Mouse (Mus musculus) spleen, postnatal 14 days (tissue): ENCODE measurements around the gene Robo4.

Experiments
- DNase-seq, 2 experiments: peaks; one replicate each; pipeline ENCODE4 v3.0.0; 2021 to 2022; ENCODE audit warnings: low spot score in 2 of 2

The Robo4 gene

GRCm38 (mm10) chr9:37401802-37402201 is at the start of gene Robo4:
Gene Robo4 (plus strand): TSS chr9:37401897.
- no peak for DNase-seq

- no peak for DNase-seq
Observed at GRCm38 (mm10) chr9:37354485-37354884, 47.2 kb upstream of the Robo4 start.

- DNase-seq: no peak
Observed at GRCm38 (mm10) chr9:37358713-37359330, 42.9 kb upstream of the Robo4 start.

GRCm38 (mm10) chr9:37359331-37360220 is 42.1 kb upstream of the Robo4 start:
- no peak for DNase-seq

- no peak for DNase-seq
Observed at GRCm38 (mm10) chr9:37362084-37362483, 39.6 kb upstream of the Robo4 start.

- DNase-seq: no peak
Observed at GRCm38 (mm10) chr9:37362881-37363280, 38.8 kb upstream of the Robo4 start.

- DNase-seq: no peak
Observed at GRCm38 (mm10) chr9:37363551-37363950, 38.1 kb upstream of the Robo4 start.

GRCm38 (mm10) chr9:37364392-37364791 is 37.3 kb upstream of the Robo4 start:
- no peak for DNase-seq

GRCm38 (mm10) chr9:37365706-37366105 is 36.0 kb upstream of the Robo4 start:
- DNase-seq: no peak

- DNase-seq: no peak
Observed at GRCm38 (mm10) chr9:37367301-37368080, 34.2 kb upstream of the Robo4 start, which contains the start of gene Hepacam. Gene Hepacam (plus strand): TSS chr9:37367351.

- no peak for DNase-seq
Observed at GRCm38 (mm10) chr9:37368081-37368830, 33.4 kb upstream of the Robo4 start.

- DNase-seq: no peak
Observed at GRCm38 (mm10) chr9:37368860-37369259, 32.8 kb upstream of the Robo4 start.

GRCm38 (mm10) chr9:37371232-37371801 is 30.4 kb upstream of the Robo4 start:
- DNase-seq: no peak

- no peak for DNase-seq
Observed at GRCm38 (mm10) chr9:37375718-37376117, 26.0 kb upstream of the Robo4 start.

- no peak for DNase-seq
Observed at GRCm38 (mm10) chr9:37383161-37383560, 18.5 kb upstream of the Robo4 start.

- DNase-seq: no peak
Observed at GRCm38 (mm10) chr9:37384284-37385182, 17.2 kb upstream of the Robo4 start.

- no peak for DNase-seq
Observed at GRCm38 (mm10) chr9:37390891-37391290, 10.8 kb upstream of the Robo4 start.

- DNase-seq: no peak
Observed at GRCm38 (mm10) chr9:37392071-37392470, 9.6 kb upstream of the Robo4 start.

GRCm38 (mm10) chr9:37393482-37394131 is 8.1 kb upstream of the Robo4 start:
- no peak for DNase-seq

GRCm38 (mm10) chr9:37400585-37400984 is 1.1 kb upstream of the Robo4 start:
- DNase-seq: no peak
